Mouse (Mus musculus): ENCODE results near the gene Cd248.

- TF ChIP-seq USF1 (IDR thresholded peaks at IDR 0.05; ENCODE audit: low read depth), result no peak
- TF ChIP-seq CTCF (IDR thresholded peaks at IDR 0.05; ENCODE audit: control insufficient read depth, insufficient read depth, insufficient read length), result no peak
- no peak for TF ChIP-seq FOSL1 (IDR thresholded peaks at IDR 0.05; ENCODE audit: insufficient read depth, low read length, poor library complexity, severe bottlenecking)
- no peak for TF ChIP-seq MYOD1 (IDR thresholded peaks at IDR 0.05; ENCODE audit: control insufficient read depth, insufficient read length, low read depth)
- TF ChIP-seq MYOG (IDR thresholded peaks at IDR 0.05; ENCODE audit: control insufficient read depth, extremely low read depth, insufficient read length), result no peak
Measured at GRCm38 (mm10) chr19:5052853-5053252, 15.0 kb upstream of the Cd248 start.

Data from C2C12 (cell line).